Mouse (Mus musculus) heart, embryonic 14.5 days (tissue): ENCODE data around the gene Grm7. TPM values are rescaled to one million over a fixed set of nuclear protein-coding genes. Genes with fewer than 3 reads are reported as not detected.

ENCODE experiments used
- ATAC-seq: fragments of 200-750 bp; cut with Nextera tagmentation; 2 replicates; pipeline ENCODE4 v1.8.0; 2017; ENCODE audit warnings: low read depth, moderate TSS enrichment; ENCODE audit not compliant: insufficient number of reproducible peaks, insufficient read depth, low FRiP score
- H3K27ac ChIP-seq, 2 experiments: fragments of 200-500 bp in 1 of 2; fragments of 300-500 bp in 1 of 2; sonication (generic) in 1 of 2; replicated peaks in 1 of 2; 2 replicates each; pipeline ENCODE4 v1.5.1; 2012 to 2014; ENCODE audit warnings: low read depth in 2 of 2, low read length in 2 of 2, control low read depth in 1 of 2, mild to moderate bottlenecking in 1 of 2, mixed read lengths in 1 of 2; ENCODE audit not compliant: control insufficient read depth in 1 of 2, insufficient read depth in 1 of 2
- H3K27me3 ChIP-seq: fragments of 300-500 bp; sonication (generic); 2 replicates; pipeline ENCODE4 v1.6.1; 2014; ENCODE audit warnings: mild to moderate bottlenecking, low read length, control low read depth; ENCODE audit not compliant: control insufficient read depth, insufficient read depth
- H3K36me3 ChIP-seq: fragments of 300-500 bp; sonication (generic); 2 replicates; pipeline ENCODE4 v1.6.1; 2014; ENCODE audit warnings: mild to moderate bottlenecking, control low read depth, low read length, mixed read lengths; ENCODE audit not compliant: control insufficient read depth, insufficient read depth
- H3K4me1 ChIP-seq, 2 experiments: fragments of 200-500 bp in 1 of 2; fragments of 300-500 bp in 1 of 2; sonication (generic) in 1 of 2; 2 replicates each; pipeline ENCODE4 v1.6.1; 2012 to 2014; ENCODE audit warnings: low read length in 2 of 2, control low read depth in 1 of 2, mixed read lengths in 1 of 2; ENCODE audit not compliant: control insufficient read depth in 2 of 2, insufficient read depth in 2 of 2
- H3K4me2 ChIP-seq: fragments of 300-500 bp; sonication (generic); 2 replicates; pipeline ENCODE4 v1.6.1; 2014; ENCODE audit warnings: mild to moderate bottlenecking, low read length
- H3K4me3 ChIP-seq, 2 experiments: fragments of 200-500 bp in 1 of 2; fragments of 300-500 bp in 1 of 2; sonication (generic) in 1 of 2; 2 replicates each; pipeline ENCODE4 v1.5.1; 2012 to 2014; ENCODE audit warnings: low read length in 2 of 2, mild to moderate bottlenecking in 2 of 2, control low read depth in 1 of 2, low read depth in 1 of 2, moderate library complexity in 1 of 2; ENCODE audit not compliant: control insufficient read depth in 1 of 2, insufficient read depth in 1 of 2
- H3K9ac ChIP-seq: fragments of 300-500 bp; sonication (generic); 2 replicates; pipeline ENCODE4 v1.6.1; 2014; ENCODE audit warnings: mild to moderate bottlenecking, low read length
- H3K9me3 ChIP-seq: fragments of 300-500 bp; sonication (generic); 2 replicates; pipeline ENCODE4 v1.6.1; 2016; ENCODE audit warnings: low read length, control low read depth; ENCODE audit not compliant: control insufficient read depth
- WGBS: fragments of 180-500 bp; shearing (Covaris S2); extraction: QIAGEN DNeasy Blood & Tissue Kit; methylation state at CpG from one replicate; pipeline ENCODE4 v1.1.7; 2014; 5-methylcytosine and 5-hydroxymethylcytosine counted together
- polyA plus RNA-seq: library from polyadenylated mRNA; unstranded; fragments of >200 nt; fragmentation: Nextera tagmentation; extraction: Ambion mirVana; gene quantifications from 2 replicates; pipeline ENCODE4 v1.2.1, GENCODE M21; 2014

The Grm7 gene
- polyA plus RNA-seq, 1 experiment from 2014 or later: 0.73 TPM

DNA sequence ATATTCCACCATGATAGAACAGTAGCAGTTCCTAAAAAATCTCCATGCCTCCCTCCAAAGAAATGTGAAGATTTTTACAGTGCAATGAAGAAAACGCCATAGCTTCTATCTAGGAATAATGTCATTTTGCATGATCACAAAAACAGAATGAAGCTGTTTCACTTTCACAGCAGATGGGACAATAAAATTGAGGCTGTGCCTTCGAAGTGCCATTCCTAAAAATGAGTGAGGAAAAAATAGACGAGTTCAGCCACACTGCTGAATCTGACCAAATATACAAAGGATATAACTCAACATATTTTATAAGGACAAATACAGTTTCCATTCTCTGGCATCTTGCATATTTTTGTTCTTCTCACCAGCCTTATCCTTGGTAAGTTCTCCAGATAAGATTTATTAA lies 439.2 kb downstream of the Grm7 start:
- 72% methylated on average over 3 of the region's 3 CpGs for WGBS
- Histone ChIP-seq H3K36me3 (no peaks in the 10 kb centered on the region), H3K4me3 (no peak overlapping the region), H3K27me3 (no peaks in the 10 kb centered on the region), H3K27ac (no peak overlapping the region), H3K9me3 (no peaks in the 10 kb centered on the region), H3K4me1 (no peaks in the 10 kb centered on the region), H3K4me2 (no peak overlapping the region), H3K9ac (no peak overlapping the region)
- no peak for ATAC-seq

DNA sequence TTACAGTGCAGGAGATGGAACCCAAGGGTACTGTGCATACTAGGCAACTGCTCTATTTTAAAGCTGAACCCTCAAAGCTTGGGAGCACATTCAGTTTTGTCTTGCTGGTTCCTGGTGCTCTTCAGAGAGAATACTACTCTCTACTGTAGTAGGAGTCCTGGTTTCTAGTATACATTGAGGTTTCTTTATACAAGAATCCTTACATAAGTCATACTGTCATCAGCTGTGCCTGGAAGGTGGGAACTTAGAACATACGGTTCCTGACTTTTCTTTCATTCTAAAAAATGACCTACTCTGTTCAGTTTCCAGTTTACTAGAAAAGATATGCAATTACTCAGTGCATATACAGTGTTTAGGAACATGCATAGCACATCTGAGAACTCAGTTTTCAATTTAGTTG lies 449.4 kb downstream of the Grm7 start:
- Histone ChIP-seq H3K4me1 (no peaks in the 10 kb centered on the region), H3K36me3 (no peaks in the 10 kb centered on the region), H3K27ac (no peak overlapping the region), H3K4me2 (no peak overlapping the region), H3K27me3 (no peaks in the 10 kb centered on the region), H3K4me3 (no peak overlapping the region), H3K9ac (no peak overlapping the region), H3K9me3 (no peaks in the 10 kb centered on the region)
- 73% methylated on average over 1 of the region's 1 CpGs for WGBS
- no peak for ATAC-seq

DNA sequence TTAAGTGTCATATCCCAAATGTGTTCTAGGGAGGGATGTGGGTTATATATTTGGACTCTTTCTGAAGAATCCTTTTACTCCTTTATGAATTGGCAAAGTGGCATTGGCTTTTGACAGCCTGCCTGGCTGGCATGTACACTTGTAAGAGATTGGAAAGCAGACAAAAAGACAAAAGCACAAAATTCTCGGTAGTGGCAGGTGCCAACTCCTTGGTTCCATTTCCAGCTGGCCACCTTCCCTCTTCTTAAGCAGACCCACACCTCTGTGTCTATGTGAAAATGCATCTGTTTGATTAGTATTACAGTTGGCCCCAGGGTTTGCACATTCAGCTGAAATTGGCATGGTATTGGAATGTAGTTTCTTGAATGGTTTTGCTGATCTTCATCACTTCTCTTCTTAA lies 460.1 kb downstream of the Grm7 start:
- Histone ChIP-seq H3K27ac (no peak overlapping the region), H3K4me2 (no peak overlapping the region), H3K27me3 (no peaks in the 10 kb centered on the region), H3K9me3 (no peaks in the 10 kb centered on the region), H3K4me1 (no peaks in the 10 kb centered on the region), H3K4me3 (no peak overlapping the region), H3K9ac (no peak overlapping the region), H3K36me3 (no peaks in the 10 kb centered on the region)
- no peak for ATAC-seq
- WGBS: 53% methylated on average over 1 of the region's 1 CpGs

DNA sequence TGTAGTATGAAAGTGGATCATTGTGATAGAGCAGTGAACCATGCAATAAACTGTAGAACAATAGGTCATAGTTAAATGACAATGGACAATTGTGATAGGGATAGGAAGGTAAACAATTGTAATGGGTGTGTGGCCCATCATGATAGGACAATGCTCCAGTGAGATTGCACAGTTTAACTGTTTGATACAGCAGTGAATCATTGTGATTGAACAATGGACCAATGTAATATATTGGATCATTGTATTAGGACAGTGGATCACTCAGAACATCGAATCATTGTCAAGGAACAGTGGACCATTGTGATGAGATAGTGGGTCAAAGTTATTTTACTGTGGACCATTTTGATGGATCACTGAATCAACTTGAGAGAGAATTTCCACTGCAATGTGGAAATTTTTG lies 515.7 kb downstream of the Grm7 start:
- H3K9ac ChIP-seq: no peak overlapping the region
- H3K36me3 ChIP-seq: no peaks in the 10 kb centered on the region
- ATAC-seq: no peak
- no peak overlapping the region for H3K4me2 ChIP-seq
- H3K27me3 ChIP-seq: no peaks in the 10 kb centered on the region
- H3K9me3 ChIP-seq: no peaks in the 10 kb centered on the region
- 70% methylated on average over 1 of the region's 1 CpGs for WGBS
- H3K4me3 ChIP-seq: no peak overlapping the region
- no peak overlapping the region for H3K27ac ChIP-seq
- no peaks in the 10 kb centered on the region for H3K4me1 ChIP-seq

DNA sequence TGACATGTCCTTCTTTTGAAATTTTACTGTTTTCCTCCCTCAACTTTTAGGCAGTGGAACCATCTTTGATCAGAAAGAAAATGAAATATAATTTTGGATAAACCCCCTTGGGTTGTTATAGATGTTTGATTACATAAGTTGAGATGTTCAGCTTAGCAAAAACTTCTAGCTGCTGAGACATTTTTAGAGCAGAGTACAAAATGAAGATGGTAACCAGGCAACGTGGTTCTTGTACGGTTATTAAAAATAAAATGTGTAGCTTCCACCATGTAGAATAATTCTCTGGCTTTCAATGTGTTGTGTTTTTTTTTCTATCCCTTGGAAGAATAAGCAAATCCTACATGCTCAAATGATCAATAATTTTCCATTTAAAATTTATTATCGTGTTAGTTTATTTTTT lies 550.0 kb downstream of the Grm7 start:
- Histone ChIP-seq H3K27me3 (no peaks in the 10 kb centered on the region), H3K4me2 (no peak overlapping the region), H3K4me1 (no peaks in the 10 kb centered on the region), H3K36me3 (no peaks in the 10 kb centered on the region), H3K9ac (no peak overlapping the region), H3K4me3 (no peak overlapping the region), H3K27ac (no peak overlapping the region), H3K9me3 (no peaks in the 10 kb centered on the region)
- WGBS: 78% methylated on average over 3 of the region's 3 CpGs
- ATAC-seq: no peak

DNA sequence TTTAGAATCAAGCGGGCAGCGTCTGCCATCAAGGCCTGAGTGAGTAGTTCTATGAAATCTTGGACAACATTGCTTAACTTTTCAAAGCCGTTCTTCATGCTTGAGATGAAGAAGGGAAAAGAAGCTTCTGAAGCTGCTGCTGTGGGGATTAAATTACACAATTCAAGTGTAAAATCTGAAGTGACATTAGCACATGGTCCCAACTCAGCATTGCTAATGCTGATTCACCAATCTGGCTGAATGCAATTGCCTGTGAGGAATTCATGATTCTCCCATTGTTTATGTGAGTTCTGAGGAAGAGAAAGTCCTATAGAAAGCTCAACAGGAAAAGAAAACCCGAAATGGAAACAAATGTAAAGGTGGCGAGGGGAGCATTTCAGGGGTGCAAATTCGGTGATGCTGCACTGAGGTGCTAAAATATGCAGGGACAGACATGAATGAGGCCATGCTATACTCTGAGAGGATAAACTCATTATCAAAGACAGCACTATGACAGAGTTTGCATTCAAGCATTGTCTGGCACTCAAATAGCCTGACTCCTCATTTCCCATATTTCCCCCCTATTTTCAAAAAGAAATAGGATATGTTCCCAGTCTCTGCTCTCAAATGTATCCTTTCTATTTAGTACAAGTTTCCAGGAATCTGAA lies 575.8 kb downstream of the Grm7 start:
- no peak for ATAC-seq
- no peaks in the 10 kb centered on the region for H3K36me3 ChIP-seq
- H3K27ac ChIP-seq: no peak overlapping the region
- H3K9me3 ChIP-seq: no peaks in the 10 kb centered on the region
- H3K27me3 ChIP-seq: no peaks in the 10 kb centered on the region
- H3K9ac ChIP-seq: no peak overlapping the region
- H3K4me2 ChIP-seq: no peak overlapping the region
- 62% methylated on average over 6 of the region's 6 CpGs for WGBS
- H3K4me3 ChIP-seq: no peak overlapping the region
- no peaks in the 10 kb centered on the region for H3K4me1 ChIP-seq

DNA sequence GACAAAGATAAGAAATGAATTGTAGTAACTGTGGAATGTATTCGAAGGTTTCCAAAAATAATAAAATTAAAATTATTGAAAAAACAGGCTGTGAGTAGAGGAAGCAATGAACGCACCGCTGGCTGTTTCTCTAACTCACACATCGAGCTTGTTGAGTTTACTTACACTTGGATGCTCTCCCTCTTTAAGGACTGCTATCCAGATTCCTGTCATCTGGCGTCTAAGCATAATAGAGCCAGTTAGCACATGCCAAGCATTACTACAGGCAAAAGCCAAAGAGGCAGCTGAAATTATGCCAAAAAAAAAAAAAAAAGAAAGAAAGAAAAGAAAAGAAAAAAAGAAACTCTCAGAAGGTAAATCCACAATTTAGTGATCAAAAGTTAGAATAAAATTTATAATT lies 609.8 kb downstream of the Grm7 start:
- Histone ChIP-seq H3K27ac (no peak overlapping the region), H3K4me2 (no peak overlapping the region), H3K4me3 (no peak overlapping the region), H3K27me3 (no peaks in the 10 kb centered on the region), H3K9me3 (no peaks in the 10 kb centered on the region), H3K4me1 (no peaks in the 10 kb centered on the region), H3K9ac (no peak overlapping the region), H3K36me3 (no peaks in the 10 kb centered on the region)
- no peak for ATAC-seq
- WGBS: 62% methylated on average over 5 of the region's 5 CpGs

DNA sequence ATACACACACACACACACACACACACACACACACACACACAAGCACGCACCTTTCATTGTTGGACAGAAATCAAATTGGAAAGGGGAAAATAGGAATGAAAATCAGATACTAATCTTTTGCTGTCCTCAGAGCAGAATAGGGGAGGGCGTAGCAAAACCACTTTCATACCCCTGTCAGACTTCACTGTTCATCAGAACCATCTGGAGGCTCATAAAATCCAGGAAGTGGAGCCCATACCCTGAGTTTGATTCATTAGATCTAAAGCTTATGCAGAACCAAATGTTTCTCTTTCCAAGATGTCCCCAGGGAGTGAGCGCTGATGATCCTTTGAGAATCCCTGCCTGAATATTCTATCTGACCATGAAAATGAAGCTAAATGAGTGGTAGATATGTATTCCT lies 611.6 kb downstream of the Grm7 start:
- no peak overlapping the region for H3K4me2 ChIP-seq
- H3K9ac ChIP-seq: no peak overlapping the region
- H3K4me1 ChIP-seq: no peaks in the 10 kb centered on the region
- WGBS: 81% methylated on average over 3 of the region's 3 CpGs
- no peaks in the 10 kb centered on the region for H3K9me3 ChIP-seq
- no peak overlapping the region for H3K4me3 ChIP-seq
- H3K36me3 ChIP-seq: no peaks in the 10 kb centered on the region
- no peak overlapping the region for H3K27ac ChIP-seq
- no peaks in the 10 kb centered on the region for H3K27me3 ChIP-seq
- no peak for ATAC-seq
